Mouse (Mus musculus): Measurements from ENCODE around the gene Crlf3.

GRCm38 (mm10) chr11:80086844-80087243 is 6.1 kb upstream of the Crlf3 start:
- TF ChIP-seq CTCF (IDR thresholded peaks at IDR 0.05; ENCODE audit: control insufficient read depth, insufficient read depth, insufficient read length) (peak; percentile 69), MYOD1 (IDR thresholded peaks at IDR 0.05; ENCODE audit: control insufficient read depth, insufficient read length, low read depth) (no peak), MYOG (IDR thresholded peaks at IDR 0.05; ENCODE audit: control insufficient read depth, extremely low read depth, insufficient read length) (no peak), MAX (IDR thresholded peaks at IDR 0.05) (no peak)

Measured in C2C12 (cell line).